Mouse (Mus musculus): Measurements from ENCODE around the gene Acadvl.

GRCm38 (mm10) chr11:70063053-70063452 is 47.8 kb upstream of the Acadvl start:
- TF ChIP-seq CTCF (conservative IDR thresholded peaks at IDR 0.05; ENCODE audit: low read length) (peak; percentile 62), NANOG (IDR thresholded peaks at IDR 0.05; ENCODE audit: borderline replicate concordance, low read length) (no peak)
